11 mouse cellular contexts compared by ENCODE assay signal in the genomic region with DNA sequence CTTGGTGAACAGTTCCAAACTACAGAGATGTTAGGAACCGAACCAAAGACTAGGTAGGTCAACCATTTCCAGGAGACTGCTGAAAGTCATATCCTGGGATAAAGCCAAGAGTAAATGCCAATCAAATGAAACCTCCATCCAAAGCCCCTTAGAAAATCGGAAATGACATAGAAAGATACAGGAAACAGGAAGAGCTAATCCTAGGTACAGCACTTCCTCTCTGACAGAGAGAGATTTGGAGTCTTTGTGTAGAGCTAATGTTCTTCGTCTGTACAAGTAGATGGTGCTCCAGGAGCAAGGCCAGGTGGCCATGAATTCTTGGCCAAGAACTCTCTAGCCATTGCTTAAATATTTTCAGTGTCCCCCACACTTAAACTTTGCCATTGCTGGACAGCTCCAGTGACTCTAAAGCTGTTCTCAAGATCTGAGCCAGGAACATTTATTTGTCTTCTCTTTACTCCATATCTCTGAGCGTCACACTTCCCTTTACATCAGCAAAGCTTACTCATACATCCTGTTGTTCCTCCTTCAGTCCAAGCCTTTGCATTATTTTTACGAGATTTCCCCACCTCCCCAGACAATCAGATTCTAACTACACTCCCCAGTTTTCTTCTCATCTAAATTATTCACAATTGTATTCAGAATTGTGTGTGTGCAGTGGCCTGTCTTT.
DNase-seq lines count a peak whose midpoint lies in the region; ATAC-seq lines count a peak whose summit lies in the region.
"Had no signal": no experiment of that assay in that cellular context is flagged by ENCODE, and none has a peak within 500 bp of the region (broad histone marks: within the 10 kb centered on the region; RNA-seq: fewer than 3 reads in every experiment).

No protein-coding gene starts in this region.

- ATAC-seq in hematopoietic stem cell, adult 5-6 weeks (replicated peaks in 1 of 2; ENCODE audit: insufficient read depth in 1 of 2, low FRiP score in 2 of 2, low TSS enrichment in 1 of 2, low read depth in 1 of 2, poor library complexity in 2 of 2, severe bottlenecking in 2 of 2) = peak; percentile 39 to 46; a peak in 2 of 4 replicates
- ATAC-seq in monocyte, adult 5-6 weeks (replicated peaks; ENCODE audit: insufficient number of reproducible peaks, low FRiP score, low TSS enrichment, poor library complexity, severe bottlenecking) = no peak
- ATAC-seq: forebrain, embryonic 14.5 days had no signal

- DNase-seq in 3T3-L1 (ENCODE audit: low read depth, low spot score) (peak; percentile 72), 416B (ENCODE audit: low read depth) (peak; percentile 95)
- peak; percentile 11 for DNase-seq in heart, adult 8-10 months (ENCODE audit: low spot score)
- DNase-seq in spleen, adult 18-20 months = no peak
- no peak for DNase-seq in adrenal gland, adult (ENCODE audit: inconsistent age in 2 of 2, low spot score in 1 of 2)
- DNase-seq: adrenal gland, adult 2 months; cerebellum, adult 18-20 months; gastrocnemius, postnatal 36 days had no signal

Comparison
In these comparisons a context has a peak if more than half of its experiments do, and no peak if none do; other contexts are left out.
1. DNase-seq: peak in 3T3-L1 (single experiment), 416B (single experiment) and heart, adult 8-10 months (single experiment); none in spleen, adult 18-20 months (0 of 2) and adrenal gland, adult (0 of 2).